Mouse (Mus musculus): ENCODE measurements around the gene Lamb1.

GRCm38 (mm10) chr12:31299676-31300197 lies 34.7 kb downstream of the Lamb1 start:
- TF ChIP-seq USF1 (IDR thresholded peaks at IDR 0.05; ENCODE audit: low read depth) = no peak
- TF ChIP-seq CTCF (IDR thresholded peaks at IDR 0.05; ENCODE audit: control insufficient read depth, insufficient read depth, insufficient read length) = no peak
- TF ChIP-seq MAX (IDR thresholded peaks at IDR 0.05) = no peak
- no peak for TF ChIP-seq MYOD1 (IDR thresholded peaks at IDR 0.05; ENCODE audit: control insufficient read depth, insufficient read length, low read depth)
- no peak for TF ChIP-seq CEBPB (IDR thresholded peaks at IDR 0.05; ENCODE audit: low read depth)

Data from C2C12 (cell line).